Mouse (Mus musculus): Measurements from ENCODE around the gene Elmod3. TPM values are rescaled to one million over a fixed set of nuclear protein-coding genes. Genes with fewer than 3 reads are reported as not detected.

The Elmod3 gene
- polyA plus RNA-seq, 1 experiment from 2014 or later, result 17.0 TPM

DNA sequence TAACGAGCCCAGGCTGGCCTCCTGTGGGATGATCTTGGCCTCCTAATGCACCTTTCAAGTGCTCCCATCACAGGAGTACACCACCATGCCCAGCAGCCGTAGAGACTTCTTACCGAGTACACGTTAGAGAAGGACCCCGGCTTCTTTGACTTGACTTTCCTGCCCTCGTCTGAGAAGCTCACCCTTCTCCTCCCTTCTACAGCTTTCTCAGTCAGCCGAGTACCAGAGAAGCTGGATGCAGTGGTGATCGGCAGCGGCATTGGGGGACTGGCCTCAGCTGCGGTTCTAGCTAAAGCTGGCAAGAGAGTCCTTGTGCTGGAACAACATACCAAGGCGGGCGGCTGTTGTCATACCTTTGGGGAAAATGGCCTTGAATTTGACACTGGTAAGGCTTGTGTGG is 2.6 kb upstream of the Elmod3 start:
- H3K9me3 ChIP-seq (ENCODE audit: control insufficient read depth, low read length), result no peaks in the 10 kb centered on the region
- 81% methylated on average over 12 of the region's 12 CpGs for WGBS

DNA sequence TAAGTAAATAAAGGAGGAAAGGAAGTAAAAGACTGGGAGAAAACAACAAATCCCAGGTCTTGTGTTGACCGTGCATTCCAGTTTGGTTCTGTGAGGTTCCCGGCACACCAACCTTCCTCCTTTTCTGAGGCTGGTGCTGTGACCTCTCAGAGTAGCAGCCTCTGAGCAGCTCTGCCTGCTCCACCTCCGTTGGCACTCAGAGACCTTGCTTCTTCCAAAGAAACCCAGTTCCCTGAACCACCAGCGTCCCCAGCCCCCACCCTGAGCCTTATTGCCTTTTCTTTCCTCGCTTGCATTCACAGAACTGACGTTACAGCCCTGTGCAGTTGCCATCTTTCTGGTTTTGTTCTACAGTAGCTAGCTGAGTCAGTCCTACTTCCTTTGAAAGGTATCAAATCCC is 2.0 kb upstream of the Elmod3 start:
- Histone ChIP-seq H3K4me2 (ENCODE audit: low read length) (no peak overlapping the region), H3K4me1 (replicated peaks; ENCODE audit: control insufficient read depth, insufficient read depth, low read length) (peaks cover 15% of the 10 kb centered on the region), H3K36me3 (ENCODE audit: control insufficient read depth, insufficient read depth) (no peaks in the 10 kb centered on the region), H3K27me3 (replicated peaks; ENCODE audit: control insufficient read depth, insufficient read depth, low read length) (no peaks in the 10 kb centered on the region), H3K9me3 (ENCODE audit: control insufficient read depth, low read length) (no peaks in the 10 kb centered on the region), H3K9ac (replicated peaks; ENCODE audit: low read depth, low read length) (no peak overlapping the region), H3K4me3 (replicated peaks; ENCODE audit: low read length) (no peak overlapping the region), H3K27ac (ENCODE audit: low read length) (no peak overlapping the region)
- 77% methylated on average over 6 of the region's 6 CpGs for WGBS
- no peak for ATAC-seq

More for the DNA sequence above, 2.6 kb upstream of the Elmod3 start:
- ATAC-seq, result no peak
- Histone ChIP-seq H3K36me3 (ENCODE audit: control insufficient read depth, insufficient read depth) (peaks cover 4% of the 10 kb centered on the region; the same call in 1 of the 2 replicates), H3K27ac (ENCODE audit: low read length) (no peak overlapping the region), H3K4me2 (ENCODE audit: low read length) (no peak overlapping the region), H3K4me1 (replicated peaks; ENCODE audit: control insufficient read depth, insufficient read depth, low read length) (peaks cover 15% of the 10 kb centered on the region), H3K27me3 (replicated peaks; ENCODE audit: control insufficient read depth, insufficient read depth, low read length) (no peaks in the 10 kb centered on the region), H3K9ac (replicated peaks; ENCODE audit: low read depth, low read length) (no peak overlapping the region), H3K4me3 (replicated peaks; ENCODE audit: low read length) (no peak overlapping the region)

DNA sequence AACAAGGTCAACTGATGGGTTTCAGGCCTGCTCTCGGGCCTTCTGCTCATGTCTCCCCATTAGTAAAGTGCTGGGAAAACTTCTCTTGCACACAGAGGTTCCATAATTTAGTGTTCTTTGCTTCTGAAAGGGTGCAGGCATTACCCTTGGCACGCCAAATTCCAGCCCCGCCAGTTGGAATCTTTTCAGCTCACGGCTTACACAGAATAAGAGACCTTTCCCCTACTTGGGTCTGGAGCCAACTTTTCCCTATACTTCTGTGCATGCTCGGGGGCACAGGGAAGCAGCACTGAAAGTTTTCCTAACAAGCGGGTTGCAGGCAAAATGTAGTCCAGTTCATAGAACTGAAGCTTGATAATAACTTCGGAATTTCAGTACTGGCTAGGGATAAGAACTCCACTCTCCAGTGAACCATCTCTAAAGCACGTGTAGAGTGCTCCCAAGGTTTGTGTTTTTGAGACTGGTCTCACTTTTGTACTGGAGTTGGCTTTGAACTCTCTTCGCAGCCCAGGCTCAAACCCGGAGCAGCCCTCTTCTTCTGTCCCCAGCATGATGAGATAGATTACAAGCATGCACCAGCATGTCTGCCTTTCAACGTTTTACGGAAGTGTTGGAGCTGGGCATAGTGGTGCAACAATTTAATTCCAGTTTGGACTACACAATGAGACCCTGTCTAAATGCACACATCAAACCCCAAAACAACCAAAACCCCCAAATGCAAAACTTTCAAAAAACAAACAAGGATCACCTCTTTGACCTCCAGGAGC is 761 bp upstream of the Elmod3 start:
- Histone ChIP-seq H3K27me3 (replicated peaks; ENCODE audit: control insufficient read depth, insufficient read depth, low read length) (no peaks in the 10 kb centered on the region), H3K9me3 (ENCODE audit: control insufficient read depth, low read length) (no peaks in the 10 kb centered on the region), H3K36me3 (ENCODE audit: control insufficient read depth, insufficient read depth) (no peaks in the 10 kb centered on the region), H3K4me1 (replicated peaks; ENCODE audit: control insufficient read depth, insufficient read depth, low read length) (peaks cover 15% of the 10 kb centered on the region), H3K4me3 (replicated peaks; ENCODE audit: low read length) (peak overlapping the region; percentile 72), H3K27ac (ENCODE audit: low read length) (peak overlapping the region; percentile 60), H3K4me2 (ENCODE audit: low read length) (peak overlapping the region; percentile 72), H3K9ac (replicated peaks; ENCODE audit: low read depth, low read length) (peak overlapping the region; percentile 74)
- peak; percentile 24 for ATAC-seq
- WGBS, result 33% methylated on average over 12 of the region's 12 CpGs

DNA sequence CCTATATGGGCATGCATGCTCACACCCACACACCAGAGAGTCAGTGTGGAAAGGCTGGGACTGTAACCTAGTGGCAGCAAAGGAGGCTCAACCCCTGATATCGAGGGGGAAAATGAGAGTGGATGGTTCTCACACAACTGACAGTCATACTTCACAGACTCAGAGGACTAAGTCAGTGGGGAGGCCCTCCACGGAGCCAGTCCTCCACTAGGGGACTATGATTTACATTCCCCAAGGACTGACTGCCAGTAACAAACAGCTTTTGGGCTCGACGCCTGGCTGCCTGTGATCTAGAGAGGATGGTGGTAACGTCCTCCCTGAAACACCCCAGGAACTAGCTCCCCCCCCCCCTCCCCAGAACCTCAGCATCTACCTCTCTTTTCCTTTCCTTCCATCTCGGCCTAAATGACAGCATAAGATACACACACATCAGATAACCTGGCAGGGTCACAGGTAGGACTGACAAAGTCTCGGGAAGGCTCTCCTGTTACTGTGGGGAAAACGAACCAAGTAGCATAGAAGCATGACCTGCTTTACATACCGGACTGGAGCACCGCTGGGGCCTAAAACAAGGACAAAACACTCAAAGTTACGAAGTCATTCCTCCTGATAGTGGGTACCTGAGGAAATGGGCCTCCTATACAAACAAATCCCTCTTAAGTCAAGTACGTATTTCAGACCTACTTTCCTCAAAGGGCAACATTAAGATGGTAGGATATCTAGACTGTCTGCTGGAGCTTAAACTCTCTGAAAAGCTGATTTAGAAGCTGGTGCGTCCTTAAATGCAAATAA is 934 bp downstream of the Elmod3 start:
- H3K27me3 ChIP-seq (replicated peaks; ENCODE audit: control insufficient read depth, insufficient read depth, low read length), result no peaks in the 10 kb centered on the region
- peaks cover 15% of the 10 kb centered on the region for H3K4me1 ChIP-seq (replicated peaks; ENCODE audit: control insufficient read depth, insufficient read depth, low read length)
- peak overlapping the region; percentile 74 for H3K9ac ChIP-seq (replicated peaks; ENCODE audit: low read depth, low read length)
- no peak for ATAC-seq
- peak overlapping the region; percentile 72 for H3K4me2 ChIP-seq (ENCODE audit: low read length)
- no peaks in the 10 kb centered on the region for H3K36me3 ChIP-seq (ENCODE audit: control insufficient read depth, insufficient read depth)
- no peaks in the 10 kb centered on the region for H3K9me3 ChIP-seq (ENCODE audit: control insufficient read depth, low read length)
- peak overlapping the region; percentile 72 for H3K4me3 ChIP-seq (replicated peaks; ENCODE audit: low read length)
- H3K27ac ChIP-seq (ENCODE audit: low read length), result no peak overlapping the region
- 47% methylated on average over 13 of the region's 13 CpGs for WGBS

DNA sequence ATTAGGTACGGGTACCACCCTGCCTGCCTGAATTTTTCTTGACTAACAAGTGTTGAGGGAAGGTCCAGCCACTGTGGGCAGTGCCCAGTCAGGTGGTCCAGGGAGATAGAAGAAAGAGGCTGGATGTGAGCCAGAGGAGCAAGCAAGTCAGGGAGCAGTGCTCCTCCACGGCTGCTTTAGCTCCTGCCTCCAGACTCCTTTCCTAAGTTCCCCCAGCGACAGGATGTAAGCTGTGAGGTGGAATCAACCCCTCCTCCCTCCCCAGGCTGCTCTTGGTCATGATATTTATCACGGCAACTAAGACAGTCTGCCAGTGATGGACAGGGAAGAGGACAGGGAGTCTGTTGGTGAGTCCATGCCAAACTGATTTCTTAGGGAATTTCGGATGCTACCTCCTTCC is 4.3 kb downstream of the Elmod3 start:
- Histone ChIP-seq H3K27me3 (replicated peaks; ENCODE audit: control insufficient read depth, insufficient read depth, low read length) (no peaks in the 10 kb centered on the region), H3K9me3 (ENCODE audit: control insufficient read depth, low read length) (no peaks in the 10 kb centered on the region), H3K4me1 (replicated peaks; ENCODE audit: control insufficient read depth, insufficient read depth, low read length) (peaks cover 15% of the 10 kb centered on the region), H3K27ac (ENCODE audit: low read length) (no peak overlapping the region), H3K4me2 (ENCODE audit: low read length) (no peak overlapping the region), H3K9ac (replicated peaks; ENCODE audit: low read depth, low read length) (no peak overlapping the region), H3K36me3 (ENCODE audit: control insufficient read depth, insufficient read depth) (no peaks in the 10 kb centered on the region), H3K4me3 (replicated peaks; ENCODE audit: low read length) (no peak overlapping the region)
- ATAC-seq, result no peak
- WGBS, result 72% methylated on average over 5 of the region's 5 CpGs

DNA sequence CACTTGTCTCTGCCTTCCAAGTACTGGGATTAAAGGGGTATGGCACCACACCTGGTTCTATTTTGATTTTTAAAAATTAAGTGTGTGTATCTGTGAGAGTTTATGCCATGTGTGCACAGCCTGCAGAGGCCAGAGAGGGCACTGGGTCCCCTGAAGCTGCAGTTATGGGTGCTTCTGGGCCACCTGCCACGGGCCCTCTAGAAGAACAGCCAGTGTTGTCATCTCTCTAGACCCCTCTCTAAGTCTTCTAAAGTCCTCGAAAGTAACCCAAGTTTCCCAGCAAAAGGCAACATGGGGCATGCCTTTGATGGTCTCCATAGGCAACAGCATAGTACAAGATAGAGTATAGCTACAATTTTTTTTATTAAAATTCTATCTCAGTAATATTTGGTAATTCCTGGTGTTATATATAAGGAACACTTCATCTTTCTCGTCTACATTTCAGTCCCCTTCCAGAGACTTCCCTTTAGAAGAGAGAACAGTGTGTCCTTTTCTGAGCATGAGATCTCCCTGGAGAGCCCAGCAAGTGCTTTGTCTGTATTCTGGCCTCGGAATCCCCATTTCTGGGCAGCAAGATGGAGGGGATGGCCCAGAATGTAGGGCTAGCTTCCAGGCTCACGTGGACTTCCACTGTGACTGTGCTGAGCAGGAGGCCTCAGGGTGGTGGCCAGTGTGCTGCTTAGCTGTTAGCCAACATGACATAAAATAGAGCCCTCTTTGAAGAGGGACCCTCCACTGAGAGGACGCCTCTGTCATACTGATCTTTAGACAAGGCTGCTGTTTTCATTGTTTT is 5.0 kb downstream of the Elmod3 start:
- Histone ChIP-seq H3K27ac (ENCODE audit: low read length) (no peak overlapping the region), H3K4me2 (ENCODE audit: low read length) (no peak overlapping the region), H3K4me1 (replicated peaks; ENCODE audit: control insufficient read depth, insufficient read depth, low read length) (peaks cover 10% of the 10 kb centered on the region), H3K4me3 (replicated peaks; ENCODE audit: low read length) (no peak overlapping the region), H3K27me3 (replicated peaks; ENCODE audit: control insufficient read depth, insufficient read depth, low read length) (no peaks in the 10 kb centered on the region), H3K9me3 (ENCODE audit: control insufficient read depth, low read length) (no peaks in the 10 kb centered on the region), H3K36me3 (ENCODE audit: control insufficient read depth, insufficient read depth) (no peaks in the 10 kb centered on the region), H3K9ac (replicated peaks; ENCODE audit: low read depth, low read length) (no peak overlapping the region)
- no peak for ATAC-seq
- WGBS, result 84% methylated on average over 6 of the region's 6 CpGs

DNA sequence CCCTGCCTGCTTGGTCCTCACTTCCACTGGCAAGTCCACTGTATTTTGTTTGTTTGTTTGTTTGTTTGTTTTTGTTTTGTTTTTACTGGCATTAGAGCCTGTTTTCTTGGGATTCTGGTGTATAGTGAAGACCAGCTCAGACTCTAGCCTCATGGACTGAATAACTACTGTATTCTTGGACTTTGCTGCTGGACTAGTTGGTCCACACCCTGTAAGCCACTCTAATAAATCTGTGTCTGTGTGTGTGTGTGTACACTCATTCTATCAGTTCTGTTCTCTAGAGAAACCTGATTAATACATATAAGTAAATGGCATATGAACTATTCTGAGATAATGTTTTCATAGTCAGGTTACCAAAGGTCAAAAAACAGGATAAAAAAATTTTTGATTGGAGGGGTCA is 8.1 kb downstream of the Elmod3 start:
- no peak overlapping the region for H3K9ac ChIP-seq (replicated peaks; ENCODE audit: low read depth, low read length)
- ATAC-seq, result no peak
- no peak overlapping the region for H3K4me2 ChIP-seq (ENCODE audit: low read length)
- H3K4me1 ChIP-seq (replicated peaks; ENCODE audit: control insufficient read depth, insufficient read depth, low read length), result no peaks in the 10 kb centered on the region
- H3K27me3 ChIP-seq (replicated peaks; ENCODE audit: control insufficient read depth, insufficient read depth, low read length), result no peaks in the 10 kb centered on the region
- H3K36me3 ChIP-seq (ENCODE audit: control insufficient read depth, insufficient read depth), result no peaks in the 10 kb centered on the region
- no peaks in the 10 kb centered on the region for H3K9me3 ChIP-seq (ENCODE audit: control insufficient read depth, low read length)
- H3K27ac ChIP-seq (ENCODE audit: low read length), result no peak overlapping the region
- no peak overlapping the region for H3K4me3 ChIP-seq (replicated peaks; ENCODE audit: low read length)

DNA sequence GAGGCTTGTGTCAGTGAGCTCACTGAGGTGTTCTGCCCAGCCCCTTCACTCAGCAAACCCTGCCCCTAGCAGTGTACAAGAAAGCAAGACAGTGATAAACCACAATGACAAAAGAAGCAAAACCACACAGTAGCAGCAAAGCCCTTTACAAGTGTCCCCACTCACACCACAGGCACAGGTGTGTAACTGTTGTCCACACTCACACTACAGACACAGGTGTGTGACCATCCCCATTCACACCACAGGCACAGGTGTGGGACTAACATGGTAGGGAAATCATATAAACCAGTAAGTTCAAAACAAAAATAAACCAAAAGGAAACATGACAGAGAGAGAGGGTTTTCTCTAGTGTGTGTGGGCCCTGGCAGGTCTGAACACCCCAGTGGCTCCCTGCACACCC is 9.9 kb downstream of the Elmod3 start:
- no peak for ATAC-seq
- H3K9ac ChIP-seq (replicated peaks; ENCODE audit: low read depth, low read length), result no peak overlapping the region
- H3K9me3 ChIP-seq (ENCODE audit: control insufficient read depth, low read length), result no peaks in the 10 kb centered on the region

DNA sequence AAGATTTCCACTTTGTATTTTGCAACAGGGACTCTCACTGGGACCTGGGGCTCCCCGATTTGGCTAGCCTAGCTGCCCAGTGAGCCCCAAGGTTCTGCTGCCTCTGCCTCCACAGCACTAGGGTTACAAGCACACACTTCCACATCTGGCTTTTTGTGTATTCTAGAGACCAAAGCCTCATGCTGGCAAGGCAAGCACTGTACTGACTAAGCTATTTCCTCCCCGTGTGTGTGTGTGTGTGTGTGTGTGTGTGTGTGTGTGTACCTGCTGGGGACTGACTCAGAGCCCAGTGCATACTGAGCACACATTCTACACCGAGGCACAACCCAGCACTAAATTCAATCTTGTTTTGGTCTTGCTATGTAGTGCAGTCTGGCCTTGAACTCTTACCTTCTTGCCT is 11.5 kb downstream of the Elmod3 start:
- no peak overlapping the region for H3K27ac ChIP-seq (ENCODE audit: low read length)
- no peak for ATAC-seq
- no peaks in the 10 kb centered on the region for H3K27me3 ChIP-seq (replicated peaks; ENCODE audit: control insufficient read depth, insufficient read depth, low read length)
- H3K36me3 ChIP-seq (ENCODE audit: control insufficient read depth, insufficient read depth), result no peaks in the 10 kb centered on the region
- H3K9me3 ChIP-seq (ENCODE audit: control insufficient read depth, low read length), result no peaks in the 10 kb centered on the region
- WGBS, result 85% methylated on average over 3 of the region's 3 CpGs
- no peak overlapping the region for H3K4me2 ChIP-seq (ENCODE audit: low read length)
- no peaks in the 10 kb centered on the region for H3K4me1 ChIP-seq (replicated peaks; ENCODE audit: control insufficient read depth, insufficient read depth, low read length)
- H3K9ac ChIP-seq (replicated peaks; ENCODE audit: low read depth, low read length), result no peak overlapping the region
- H3K4me3 ChIP-seq (replicated peaks; ENCODE audit: low read length), result no peak overlapping the region

More for the DNA sequence above, 9.9 kb downstream of the Elmod3 start:
- no peak overlapping the region for H3K27ac ChIP-seq (ENCODE audit: low read length)
- no peaks in the 10 kb centered on the region for H3K27me3 ChIP-seq (replicated peaks; ENCODE audit: control insufficient read depth, insufficient read depth, low read length)
- H3K4me2 ChIP-seq (ENCODE audit: low read length), result no peak overlapping the region
- no peak overlapping the region for H3K4me3 ChIP-seq (replicated peaks; ENCODE audit: low read length)
- no peaks in the 10 kb centered on the region for H3K4me1 ChIP-seq (replicated peaks; ENCODE audit: control insufficient read depth, insufficient read depth, low read length)
- no peaks in the 10 kb centered on the region for H3K36me3 ChIP-seq (ENCODE audit: control insufficient read depth, insufficient read depth)
